Mouse (Mus musculus) forebrain, embryonic 10.5 days (tissue): ENCODE results near the gene Ccdc103. TPM values are rescaled to one million over a fixed set of nuclear protein-coding genes. Genes with fewer than 3 reads are reported as not detected.
A peak's percentile ranks its signal among the peaks of the same experiment; 100 is the strongest.

Source experiments
- DNase-seq: peaks from one replicate; pipeline ENCODE4 v3.0.0-alpha.2; 2017; ENCODE audit warnings: low spot score; ENCODE audit errors: extremely low spot score
- H3K27ac ChIP-seq: fragments of 300-500 bp; sonication (generic); 2 replicates; pipeline ENCODE4 v1.5.1; 2016; ENCODE audit warnings: mild to moderate bottlenecking
- H3K27me3 ChIP-seq: fragments of 300-500 bp; sonication (generic); 2 replicates; pipeline ENCODE4 v1.6.1; 2016; ENCODE audit warnings: mild to moderate bottlenecking; ENCODE audit not compliant: poor library complexity, severe bottlenecking
- H3K36me3 ChIP-seq: fragments of 300-500 bp; sonication (generic); replicated peaks from 2 replicates; pipeline ENCODE4 v1.6.1; 2016; ENCODE audit warnings: mild to moderate bottlenecking, moderate library complexity
- H3K4me1 ChIP-seq: fragments of 300-500 bp; sonication (generic); 2 replicates; pipeline ENCODE4 v1.6.1; 2016
- H3K4me3 ChIP-seq: fragments of 300-500 bp; sonication (generic); 2 replicates; pipeline ENCODE4 v1.5.1; 2016; ENCODE audit warnings: mild to moderate bottlenecking, moderate library complexity
- H3K9me3 ChIP-seq: fragments of 300-500 bp; sonication (generic); 2 replicates; pipeline ENCODE4 v1.6.1; 2016; ENCODE audit warnings: mild to moderate bottlenecking, moderate library complexity
- WGBS: fragments of 180-500 bp; shearing (Covaris S2); methylation state at CpG from one replicate; pipeline ENCODE4 v1.1.7; 2016; 5-methylcytosine and 5-hydroxymethylcytosine counted together
- polyA plus RNA-seq: library from polyadenylated mRNA; unstranded; fragments of >200 nt; fragmentation: Nextera tagmentation; extraction: Ambion mirVana; gene quantifications from 2 replicates; pipeline ENCODE4 v1.2.1, GENCODE M21; 2016

Gene Ccdc103
- 2.0 and 2.9 TPM in 2 replicates for polyA plus RNA-seq

DNA sequence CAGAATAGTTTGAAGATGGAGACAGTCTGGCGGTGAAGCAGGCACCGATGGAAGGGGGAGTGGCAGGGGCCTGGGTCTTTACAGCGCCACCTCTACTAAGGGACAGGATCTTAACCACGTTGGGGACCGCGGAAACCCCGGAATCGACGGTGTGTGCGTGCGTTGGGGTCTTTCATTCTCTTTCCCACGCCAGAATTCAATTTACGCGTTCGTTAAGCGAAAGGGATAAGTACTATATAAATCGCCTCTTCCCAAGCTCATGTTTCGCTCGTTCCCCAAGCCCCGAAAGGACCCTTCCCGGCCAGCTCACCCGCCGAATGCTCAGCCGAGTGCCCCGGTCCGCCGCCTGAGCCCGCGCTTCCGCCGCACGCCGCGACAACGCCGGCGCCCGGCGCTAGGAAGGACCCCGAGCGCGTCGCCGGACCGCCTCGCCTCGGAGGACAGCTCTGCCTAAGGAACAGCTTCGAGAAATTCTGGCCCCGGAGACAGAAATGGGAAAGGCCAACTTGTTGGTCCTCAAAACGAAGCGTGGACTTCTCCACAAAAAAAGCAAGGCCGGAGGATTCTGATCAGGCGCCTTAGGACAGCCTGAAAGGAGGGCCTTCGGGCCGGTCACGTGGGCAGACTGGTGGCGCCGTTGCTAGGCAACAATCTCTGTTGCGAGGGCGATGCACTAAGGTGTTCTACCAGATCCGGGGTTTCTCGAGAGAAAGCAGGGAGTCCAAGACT lies at the start of gene Ccdc103, which contains the start of gene Eftud2:
TSS of gene Ccdc103 (plus strand) at position 620 of the 729 bp plus-strand sequence.
TSS of gene Eftud2 (minus strand) at position 401 of the 729 bp plus-strand sequence.
- WGBS = under 1% methylated on average over 62 of the region's 62 CpGs
- Histone ChIP-seq H3K27me3 (peaks cover 26% of the 10 kb centered on the region), H3K36me3 (peaks cover 25% of the 10 kb centered on the region), H3K4me3 (peak within 1 kb of the TSS; percentile 84), H3K9me3 (no peaks in the 10 kb centered on the region), H3K4me1 (peaks cover 27% of the 10 kb centered on the region), H3K27ac (peak within 1 kb of the TSS; percentile 98)
- DNase-seq = peak; percentile 93

DNA sequence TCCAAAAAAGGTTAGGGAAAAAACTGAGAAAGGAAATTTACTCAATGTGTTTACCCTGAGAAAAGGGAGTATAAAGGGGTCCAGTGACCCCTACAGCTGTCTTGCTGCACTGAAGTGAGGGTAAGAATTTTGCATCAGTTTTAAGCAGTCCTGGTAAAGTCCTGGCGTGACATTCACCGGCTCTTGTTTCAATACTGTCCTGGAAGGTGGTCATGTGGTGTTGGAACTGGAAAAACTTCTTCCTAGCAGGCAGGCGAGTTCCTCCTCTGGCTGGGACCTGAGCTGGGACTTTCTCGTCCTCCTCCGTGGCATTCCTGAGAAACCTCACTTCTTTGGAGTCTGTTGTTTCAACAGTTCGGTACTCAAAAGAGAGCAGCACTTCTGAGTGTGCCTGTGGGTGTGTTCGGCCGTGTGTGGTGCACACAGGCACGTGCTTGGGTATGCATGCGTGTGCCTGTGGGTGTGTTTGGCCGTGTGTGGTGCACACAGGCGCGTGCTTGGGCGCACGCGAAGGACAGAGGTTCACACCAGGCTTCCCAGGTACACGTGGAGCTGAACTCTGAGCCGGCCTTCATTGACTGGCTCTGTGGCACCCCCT lies 48.2 kb upstream of the Ccdc103 start:
- no peak for DNase-seq
- H3K4me1 ChIP-seq = no peaks in the 10 kb centered on the region
- no peak overlapping the region for H3K27ac ChIP-seq
- 0 out of 2 replicates have a peak, but pooled peaks cover 2% of the 10 kb centered on the region for H3K9me3 ChIP-seq
- no peak overlapping the region for H3K4me3 ChIP-seq
- 76% methylated on average over 18 of the region's 18 CpGs for WGBS
- peaks cover 19% of the 10 kb centered on the region for H3K36me3 ChIP-seq
- H3K27me3 ChIP-seq = no peaks in the 10 kb centered on the region

DNA sequence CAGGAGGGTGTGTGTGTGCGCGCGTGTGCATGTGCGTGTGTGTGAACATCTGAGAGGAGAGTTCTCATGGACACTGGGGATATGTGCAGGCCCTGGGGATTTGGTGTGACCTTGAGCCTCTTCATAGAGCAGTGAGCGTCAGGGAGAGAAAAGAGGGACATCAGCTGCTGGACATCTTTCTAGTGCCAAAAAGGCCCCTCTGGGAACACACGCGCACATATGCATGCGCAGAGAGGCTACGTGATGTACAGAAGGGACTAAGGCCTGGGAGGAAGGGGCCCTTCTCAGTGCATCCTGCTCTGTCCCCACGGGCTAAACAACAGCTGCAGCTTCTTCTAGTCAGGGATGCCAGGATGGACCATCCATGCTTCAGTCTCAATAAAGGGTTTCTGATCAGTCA lies 46.8 kb upstream of the Ccdc103 start:
- H3K27me3 ChIP-seq = no peaks in the 10 kb centered on the region
- H3K4me1 ChIP-seq = no peaks in the 10 kb centered on the region
- no peak overlapping the region for H3K27ac ChIP-seq
- 91% methylated on average over 10 of the region's 10 CpGs for WGBS
- no peak overlapping the region for H3K4me3 ChIP-seq
- DNase-seq = no peak
- H3K36me3 ChIP-seq = peaks cover 33% of the 10 kb centered on the region
- no peaks in the 10 kb centered on the region for H3K9me3 ChIP-seq

DNA sequence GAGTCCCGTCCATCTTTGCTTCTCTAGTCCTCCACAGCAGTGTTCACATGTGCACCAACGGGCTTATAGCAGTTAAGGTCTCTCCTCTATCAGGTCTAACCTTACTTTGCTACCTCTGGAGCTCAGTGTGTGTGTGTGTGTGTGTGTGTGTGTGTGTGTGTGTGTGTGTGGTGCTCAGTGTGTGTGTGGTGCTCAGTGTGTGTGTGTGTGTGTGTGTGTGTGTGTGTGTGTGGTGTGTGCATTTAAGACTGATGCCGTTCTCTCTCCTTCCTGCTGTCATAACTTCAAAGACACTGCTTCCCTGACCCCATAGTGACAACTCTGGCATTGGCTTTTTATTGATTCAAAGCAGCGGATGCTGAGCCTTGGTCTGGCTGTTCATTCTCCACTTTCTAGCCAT lies 45.5 kb upstream of the Ccdc103 start, which contains the start of gene Higd1b:
TSS of gene Higd1b (plus strand) at position 301 of the 400 bp plus-strand sequence.
- no peaks in the 10 kb centered on the region for H3K4me1 ChIP-seq
- WGBS = 90% methylated on average over 4 of the region's 4 CpGs
- H3K27ac ChIP-seq = no peak within 1 kb of the TSS
- no peak for DNase-seq
- H3K4me3 ChIP-seq = no peak within 1 kb of the TSS
- H3K27me3 ChIP-seq = no peaks in the 10 kb centered on the region
- H3K9me3 ChIP-seq = no peaks in the 10 kb centered on the region
- H3K36me3 ChIP-seq = peaks cover 46% of the 10 kb centered on the region

DNA sequence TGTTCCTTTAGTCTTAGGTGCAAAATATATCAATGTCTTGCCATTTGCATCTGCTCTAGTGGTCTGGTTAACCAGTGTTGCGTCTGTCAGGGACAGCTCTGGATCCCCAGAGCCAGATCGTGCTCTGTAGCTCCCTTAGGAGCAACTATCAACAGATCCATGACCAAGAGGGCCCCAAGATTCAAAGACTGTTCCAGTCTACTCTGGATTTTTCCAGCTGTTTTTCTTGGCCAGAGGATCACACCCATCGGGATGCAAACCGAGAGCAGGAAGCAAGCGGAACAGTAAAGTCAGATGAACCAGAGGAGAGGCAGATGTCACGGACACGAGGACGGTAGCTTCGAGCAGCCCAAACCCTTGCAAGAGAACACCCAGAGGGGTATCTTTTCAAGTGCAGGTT lies 44.9 kb upstream of the Ccdc103 start:
- Histone ChIP-seq H3K27me3 (no peaks in the 10 kb centered on the region), H3K9me3 (no peaks in the 10 kb centered on the region), H3K36me3 (peaks cover 52% of the 10 kb centered on the region), H3K4me1 (no peaks in the 10 kb centered on the region), H3K27ac (no peak overlapping the region), H3K4me3 (no peak overlapping the region)
- no peak for DNase-seq
- 94% methylated on average over 9 of the region's 9 CpGs for WGBS

DNA sequence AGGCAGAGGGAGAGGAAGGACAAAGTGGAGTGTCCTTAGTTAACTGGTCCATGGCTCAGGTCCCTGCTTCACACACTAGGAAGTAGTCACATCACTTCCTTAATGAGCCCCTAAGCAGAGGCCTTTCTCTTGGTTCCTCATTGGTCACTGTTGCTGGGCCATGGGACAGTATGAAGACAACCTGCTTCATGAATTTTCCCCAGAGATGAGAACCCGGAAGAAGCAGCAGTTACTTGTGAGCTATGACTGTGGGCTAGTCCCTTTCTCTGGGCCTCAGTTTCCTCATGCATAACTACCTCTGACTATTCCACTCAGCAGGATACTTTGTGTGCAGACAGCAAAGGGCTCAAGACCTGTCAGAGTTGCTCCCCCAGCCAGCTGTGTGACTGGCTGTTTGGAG lies 43.6 kb upstream of the Ccdc103 start:
- Histone ChIP-seq H3K9me3 (no peaks in the 10 kb centered on the region), H3K27me3 (no peaks in the 10 kb centered on the region), H3K36me3 (peaks cover 64% of the 10 kb centered on the region), H3K27ac (no peak overlapping the region), H3K4me1 (no peaks in the 10 kb centered on the region), H3K4me3 (no peak overlapping the region)
- 100% methylated on average over 1 of the region's 1 CpGs for WGBS
- DNase-seq = no peak

DNA sequence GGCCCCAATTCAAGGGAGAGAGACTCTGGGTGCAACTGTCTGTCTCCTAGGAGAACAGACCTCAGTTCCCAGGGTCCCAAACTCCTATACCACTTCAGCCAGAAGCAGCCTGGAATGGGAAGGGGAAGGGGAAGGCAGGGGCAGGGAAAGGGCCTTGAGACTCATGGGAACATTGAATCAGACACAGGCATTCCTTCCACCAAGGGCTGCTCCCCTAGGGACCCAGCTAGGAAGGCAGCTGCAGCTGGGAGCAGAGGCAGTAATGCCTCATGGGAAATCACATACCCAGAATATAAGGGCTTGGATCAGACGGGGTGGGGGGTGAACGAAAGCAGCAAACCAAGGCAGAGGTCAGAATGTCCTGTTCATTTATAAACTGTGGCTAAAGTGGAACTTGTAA lies 42.9 kb upstream of the Ccdc103 start:
- Histone ChIP-seq H3K27me3 (no peaks in the 10 kb centered on the region), H3K27ac (no peak overlapping the region), H3K9me3 (no peaks in the 10 kb centered on the region), H3K36me3 (peaks cover 72% of the 10 kb centered on the region), H3K4me1 (no peaks in the 10 kb centered on the region), H3K4me3 (no peak overlapping the region)
- no peak for DNase-seq
- 97% methylated on average over 2 of the region's 2 CpGs for WGBS

DNA sequence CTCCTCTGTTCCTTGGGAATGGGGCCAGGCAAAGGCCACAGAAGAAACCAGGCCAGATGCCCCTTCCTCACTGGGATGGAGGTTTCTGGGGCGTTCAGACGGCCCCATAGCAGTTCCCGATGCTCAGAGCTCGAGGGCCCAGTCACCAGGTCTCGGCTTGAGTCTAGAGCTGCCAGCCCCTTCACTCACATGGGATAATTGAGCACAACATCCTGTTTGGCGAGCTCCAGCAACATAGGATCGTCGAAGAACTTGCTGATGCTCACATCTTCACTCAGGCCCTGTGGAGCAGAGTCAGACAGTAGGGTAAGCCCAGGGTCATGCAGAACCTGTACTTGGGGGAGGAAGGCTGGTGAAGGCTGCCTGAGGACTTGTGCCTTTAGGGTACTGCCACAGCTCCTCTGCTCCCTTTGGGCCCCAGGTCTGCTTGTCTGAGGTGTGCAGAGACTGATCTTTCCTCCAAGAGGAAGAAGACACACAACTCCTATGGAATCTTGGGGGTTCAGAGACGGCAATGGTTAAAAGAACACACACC lies 42.3 kb upstream of the Ccdc103 start:
- Histone ChIP-seq H3K4me1 (no peaks in the 10 kb centered on the region), H3K36me3 (peaks cover 77% of the 10 kb centered on the region), H3K9me3 (no peaks in the 10 kb centered on the region), H3K27ac (no peak overlapping the region), H3K27me3 (no peaks in the 10 kb centered on the region), H3K4me3 (no peak overlapping the region)
- 90% methylated on average over 9 of the region's 9 CpGs for WGBS
- DNase-seq = no peak

DNA sequence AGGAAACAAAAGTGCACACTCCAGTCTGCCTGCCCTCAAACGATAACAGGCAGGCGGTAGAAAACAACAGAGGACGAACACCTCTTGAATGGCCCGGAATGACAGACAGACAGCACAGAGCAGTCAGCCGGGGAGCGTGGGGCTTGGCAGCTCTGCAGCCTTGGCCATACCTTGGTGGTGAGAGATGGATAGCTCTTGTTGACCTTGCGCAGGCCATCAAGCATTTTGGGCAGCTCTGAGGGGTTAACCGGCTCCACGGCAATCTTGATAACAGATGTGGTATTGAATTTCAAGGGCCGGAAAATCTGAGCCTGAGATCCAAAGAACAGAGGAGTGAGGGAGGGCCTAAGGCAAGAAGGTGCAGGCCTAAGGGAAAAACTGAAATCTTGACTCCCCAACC lies 35.1 kb upstream of the Ccdc103 start:
- no peaks in the 10 kb centered on the region for H3K27me3 ChIP-seq
- no peak for DNase-seq
- H3K27ac ChIP-seq = no peak overlapping the region
- no peaks in the 10 kb centered on the region for H3K4me1 ChIP-seq
- H3K9me3 ChIP-seq = no peaks in the 10 kb centered on the region
- peaks cover 100% of the 10 kb centered on the region for H3K36me3 ChIP-seq
- H3K4me3 ChIP-seq = no peak overlapping the region
- 89% methylated on average over 10 of the region's 10 CpGs for WGBS

DNA sequence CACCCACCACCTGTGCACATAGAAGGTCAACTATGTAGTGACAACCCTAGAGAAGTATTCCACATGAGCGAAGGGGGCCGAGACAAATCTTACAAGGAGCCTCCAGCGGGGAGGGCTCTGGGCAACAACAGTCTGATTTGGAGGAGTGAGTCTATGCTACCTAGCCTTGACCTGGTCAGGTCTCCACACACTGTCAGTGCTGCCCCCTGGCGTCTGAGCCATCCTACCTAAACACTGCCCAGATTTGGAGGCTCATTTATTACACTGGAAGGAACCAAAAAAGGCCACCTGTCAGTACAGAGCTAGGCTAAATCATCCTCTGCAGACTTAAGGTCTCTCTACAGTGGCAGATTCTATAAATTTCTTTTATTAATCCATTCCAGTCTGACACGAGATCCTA lies 29.1 kb upstream of the Ccdc103 start:
- DNase-seq = peak; percentile 43
- no peaks in the 10 kb centered on the region for H3K27me3 ChIP-seq
- no peaks in the 10 kb centered on the region for H3K4me1 ChIP-seq
- WGBS = 72% methylated on average over 5 of the region's 5 CpGs
- no peak overlapping the region for H3K27ac ChIP-seq
- H3K36me3 ChIP-seq = peaks cover 100% of the 10 kb centered on the region
- H3K4me3 ChIP-seq = no peak overlapping the region
- no peaks in the 10 kb centered on the region for H3K9me3 ChIP-seq

DNA sequence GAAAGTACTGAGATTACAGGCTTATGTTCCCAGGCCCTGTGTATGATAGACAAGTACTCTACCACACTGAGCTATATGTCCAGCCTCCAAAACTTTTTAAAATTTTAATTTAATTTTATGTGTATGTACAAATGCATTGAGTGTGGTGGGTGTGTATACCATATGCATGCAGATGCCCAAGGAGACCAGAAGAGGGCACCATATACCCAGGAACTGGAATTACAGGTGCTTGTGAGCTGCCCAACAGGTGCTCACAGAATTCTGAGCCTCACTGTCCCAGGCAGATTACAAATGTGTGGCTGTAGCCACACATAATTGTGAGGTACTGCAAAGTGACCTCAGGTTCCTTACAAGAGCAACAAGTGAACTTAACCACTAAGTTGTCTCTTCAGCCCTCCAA lies 27.2 kb upstream of the Ccdc103 start:
- no peak for DNase-seq
- no peak overlapping the region for H3K4me3 ChIP-seq
- peaks cover 100% of the 10 kb centered on the region for H3K36me3 ChIP-seq
- no peaks in the 10 kb centered on the region for H3K9me3 ChIP-seq
- no peaks in the 10 kb centered on the region for H3K27me3 ChIP-seq
- H3K4me1 ChIP-seq = no peaks in the 10 kb centered on the region
- no peak overlapping the region for H3K27ac ChIP-seq

DNA sequence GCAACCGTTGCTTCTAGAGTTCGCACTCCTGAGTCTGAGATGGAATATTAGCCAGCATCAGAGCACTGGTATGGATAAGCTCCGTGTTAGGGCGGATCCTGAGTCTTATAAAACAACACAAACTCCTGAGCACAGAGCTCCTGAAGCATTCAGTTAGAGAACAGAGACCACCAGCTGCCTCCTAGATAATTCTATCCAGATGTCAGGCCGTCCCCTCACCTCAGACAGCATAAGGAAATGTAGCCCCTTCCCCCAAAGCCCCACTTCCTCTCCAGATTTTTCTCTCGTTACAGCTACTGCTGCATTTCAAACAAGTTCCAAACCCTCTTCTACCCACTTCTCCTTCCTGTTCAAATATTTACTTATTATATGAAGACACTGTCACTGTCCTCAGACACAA lies 25.1 kb upstream of the Ccdc103 start:
- no peak for DNase-seq

DNA sequence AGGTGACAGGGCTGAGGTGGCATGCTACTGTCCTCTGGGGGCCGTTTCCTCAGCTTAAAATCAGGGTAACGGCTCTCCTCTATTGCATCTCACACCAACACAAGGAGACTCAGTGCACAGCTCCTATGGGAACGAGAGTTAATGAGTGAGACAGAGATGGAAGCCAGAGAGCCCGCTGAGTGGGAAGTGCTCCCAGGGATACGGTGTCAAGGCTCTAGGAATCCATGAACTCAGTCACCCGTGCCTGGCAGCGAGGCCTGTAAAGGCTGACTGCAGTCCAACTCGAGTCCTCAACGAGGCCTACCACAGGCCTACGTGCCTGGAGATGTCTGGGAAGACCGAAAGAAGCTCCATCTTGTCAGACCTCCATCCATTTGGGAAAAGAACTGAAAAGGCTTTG lies 22.1 kb upstream of the Ccdc103 start:
- Histone ChIP-seq H3K36me3 (peaks cover 100% of the 10 kb centered on the region), H3K27ac (no peak overlapping the region), H3K27me3 (no peaks in the 10 kb centered on the region), H3K4me1 (no peaks in the 10 kb centered on the region), H3K4me3 (no peak overlapping the region), H3K9me3 (no peaks in the 10 kb centered on the region)
- WGBS = 94% methylated on average over 11 of the region's 11 CpGs
- no peak for DNase-seq

More for the DNA sequence above, 25.1 kb upstream of the Ccdc103 start:
- Histone ChIP-seq H3K27me3 (no peaks in the 10 kb centered on the region), H3K36me3 (peaks cover 100% of the 10 kb centered on the region), H3K9me3 (no peaks in the 10 kb centered on the region), H3K4me3 (no peak overlapping the region), H3K4me1 (no peaks in the 10 kb centered on the region), H3K27ac (no peak overlapping the region)
- WGBS = 74% methylated on average over 6 of the region's 6 CpGs
